Mouse (Mus musculus) thymus, postnatal 0 days (tissue): ENCODE results near the gene Ecd. TPM values are rescaled to one million over a fixed set of nuclear protein-coding genes. Genes with fewer than 3 reads are reported as not detected.

ENCODE experiments used
- DNase-seq: peaks from one replicate; pipeline ENCODE4 v3.0.0-alpha.2; 2015; ENCODE audit warnings: low spot score
- polyA plus RNA-seq: library from polyadenylated mRNA; unstranded; fragments of >200 nt; fragmentation: Nextera tagmentation; extraction: Ambion mirVana; gene quantifications from 2 replicates; pipeline ENCODE4 v1.2.1, GENCODE M21; 2015

Ecd gene
- 42.5 and 43.2 TPM in 2 replicates for polyA plus RNA-seq

GRCm38 (mm10) chr14:20347991-20348541 lies at the start of gene Ecd, which contains the start of gene Fam149b:
Ecd (minus strand) TSS chr14:20348121.
Fam149b (plus strand) TSS chr14:20348162.
- peak; percentile 96 for DNase-seq

GRCm38 (mm10) chr14:20397220-20397619 lies 49.3 kb upstream of the Ecd start:
- no peak for DNase-seq

DNA sequence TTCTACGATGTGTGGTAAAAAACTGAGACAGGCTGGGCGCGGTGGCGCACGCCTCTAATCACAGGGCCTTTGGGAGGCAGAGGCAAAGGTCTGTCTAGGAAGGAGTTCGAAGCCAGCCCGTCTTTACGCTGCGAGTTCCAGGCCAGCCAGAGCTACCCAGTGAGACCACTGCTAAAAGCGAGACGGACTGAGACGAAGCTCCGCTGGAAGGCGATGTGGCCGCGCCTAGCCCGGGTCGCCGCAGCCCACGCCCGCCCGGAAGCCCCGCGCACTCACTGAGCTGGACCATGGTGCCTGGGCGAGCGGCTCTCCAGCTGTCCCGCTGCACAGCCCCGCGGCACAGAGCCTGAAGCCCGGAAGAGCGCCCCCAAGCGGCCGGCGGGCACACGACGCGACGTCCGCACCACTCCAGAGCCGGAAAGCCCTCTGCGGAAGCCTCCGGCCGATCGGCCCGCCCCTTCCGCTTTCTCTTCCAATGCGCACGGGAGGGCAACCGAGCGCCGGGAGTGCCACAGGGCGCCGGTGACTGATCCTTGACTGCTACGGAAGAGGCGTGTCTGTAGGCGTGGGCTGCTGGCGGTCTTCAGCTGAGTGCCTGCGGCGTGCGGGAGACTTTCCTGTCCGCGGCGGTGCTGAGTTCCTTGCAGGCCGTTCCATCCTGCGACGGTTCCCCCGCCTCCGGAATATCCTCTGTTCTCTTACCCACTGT lies 45.4 kb upstream of the Ecd start, which contains the start of gene Mrps16:
TSS of gene Mrps16 (minus strand) at position 430 of the 709 bp plus-strand sequence.
- DNase-seq, result peak; percentile 98

DNA sequence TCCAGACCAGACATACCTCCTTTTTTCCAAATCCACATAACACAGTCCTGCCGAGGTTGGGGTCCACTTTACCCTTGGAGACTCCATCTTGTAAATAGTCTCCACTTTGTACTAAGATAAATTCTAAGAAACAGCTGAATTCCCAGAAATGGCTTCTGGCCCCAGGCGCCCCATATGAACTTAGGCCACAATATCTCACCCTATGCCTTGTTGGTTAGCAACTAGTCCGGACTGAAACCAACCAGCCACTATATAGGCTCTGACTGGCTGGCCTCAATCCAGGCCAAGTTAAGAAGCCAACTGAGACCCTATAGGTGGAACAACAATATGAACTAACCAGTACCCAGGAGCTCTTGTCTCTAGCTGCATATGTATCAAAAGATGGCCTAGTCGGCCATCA lies 44.4 kb upstream of the Ecd start:
- no peak for DNase-seq

DNA sequence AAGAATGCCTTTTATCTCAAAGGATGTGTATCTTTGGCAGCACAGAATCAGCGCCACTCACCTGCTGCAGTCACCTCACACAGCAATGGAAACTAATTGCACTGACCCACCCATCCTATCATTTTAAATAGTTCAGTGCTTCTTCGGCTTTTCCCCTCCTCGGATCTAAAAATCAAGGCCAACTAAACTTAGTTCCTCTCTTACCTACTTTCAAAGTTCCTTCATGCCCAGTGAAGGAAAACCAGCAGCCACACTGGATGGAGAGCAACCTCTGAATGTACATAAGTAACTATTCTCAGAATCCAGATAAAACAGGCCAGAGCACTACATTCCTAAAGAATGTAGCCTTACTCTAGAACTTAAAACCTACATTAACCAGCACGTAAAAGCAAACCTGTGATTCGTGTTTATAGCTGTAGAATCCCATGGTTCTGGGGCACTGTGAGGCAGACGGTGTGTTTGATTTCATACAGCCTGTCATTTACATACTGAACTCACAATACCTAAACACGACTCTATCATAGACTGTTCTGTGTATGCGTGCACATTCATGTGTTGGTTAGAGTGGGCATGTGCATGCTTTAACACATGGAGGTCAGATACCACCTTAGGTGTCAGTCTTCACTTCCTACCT lies 41.6 kb upstream of the Ecd start:
- no peak for DNase-seq

GRCm38 (mm10) chr14:20388441-20389129 lies 40.7 kb upstream of the Ecd start, which contains the start of gene Dnajc9:
Dnajc9 (minus strand) TSS chr14:20388910.
- peak; percentile 94 for DNase-seq

- DNase-seq, result peak; percentile 33
Measured at GRCm38 (mm10) chr14:20379753-20380430, 32.0 kb upstream of the Ecd start.

DNA sequence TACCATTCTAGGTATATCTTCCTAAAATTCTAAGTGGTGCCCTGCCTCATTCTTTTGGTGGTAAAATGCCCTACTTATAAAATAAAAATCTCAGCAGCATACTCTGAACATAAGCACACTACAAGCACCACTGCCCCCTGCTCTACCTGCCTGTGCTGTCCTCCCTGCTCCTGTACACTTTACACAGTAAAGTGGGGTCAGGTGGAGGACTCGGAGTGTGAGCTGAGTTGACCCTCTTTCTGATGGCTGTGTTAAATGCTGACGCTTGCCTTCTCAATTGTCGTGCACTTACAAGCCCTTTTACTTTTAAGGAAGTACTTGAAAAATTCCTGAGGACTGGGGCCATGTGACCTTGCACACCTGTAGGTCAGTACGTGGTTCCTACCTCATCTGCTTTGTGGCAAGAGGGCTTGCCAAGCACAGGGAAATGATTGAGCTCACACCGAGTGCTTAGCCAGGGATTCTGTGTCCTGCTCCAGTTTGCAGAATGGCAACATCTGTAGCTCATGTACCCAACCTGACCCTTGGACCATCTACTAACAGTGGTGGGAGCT lies 31.2 kb upstream of the Ecd start:
- no peak for DNase-seq

DNA sequence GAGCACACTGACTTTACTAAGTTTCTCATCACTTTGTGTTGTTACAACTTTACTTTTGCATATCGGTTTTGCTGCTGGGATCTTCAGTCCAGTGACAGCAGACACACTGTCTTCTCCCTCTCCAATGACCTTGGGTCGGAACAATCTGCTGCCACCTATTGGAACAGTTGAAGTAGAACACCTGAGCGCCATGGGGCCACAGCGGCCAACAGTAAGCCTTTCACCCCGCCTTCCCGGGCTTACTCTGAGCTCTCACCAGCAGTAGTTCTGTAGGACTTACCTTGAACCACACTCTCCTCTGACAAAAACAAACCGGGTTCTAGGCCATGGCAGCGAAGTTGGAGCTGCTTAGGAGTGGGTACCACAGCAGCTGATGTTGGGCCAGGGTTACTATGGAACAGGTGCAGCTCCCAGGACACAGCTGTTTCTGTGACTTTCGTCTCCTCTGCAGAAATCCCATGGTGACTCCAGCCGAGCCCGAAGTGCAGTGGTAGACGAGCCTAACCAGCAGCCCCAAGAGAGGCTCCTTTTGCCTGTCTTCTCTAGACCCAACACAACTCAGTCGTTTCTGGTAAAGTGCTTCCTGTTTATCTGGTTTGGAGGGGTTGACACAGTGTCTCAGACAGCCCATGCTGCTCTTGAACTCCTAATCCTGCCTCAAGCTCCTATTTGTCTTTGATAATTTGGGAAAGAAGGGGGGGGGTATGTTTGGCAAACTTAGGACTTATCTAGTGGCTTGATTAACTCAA lies 30.6 kb upstream of the Ecd start:
- peak; percentile 82 for DNase-seq

DNA sequence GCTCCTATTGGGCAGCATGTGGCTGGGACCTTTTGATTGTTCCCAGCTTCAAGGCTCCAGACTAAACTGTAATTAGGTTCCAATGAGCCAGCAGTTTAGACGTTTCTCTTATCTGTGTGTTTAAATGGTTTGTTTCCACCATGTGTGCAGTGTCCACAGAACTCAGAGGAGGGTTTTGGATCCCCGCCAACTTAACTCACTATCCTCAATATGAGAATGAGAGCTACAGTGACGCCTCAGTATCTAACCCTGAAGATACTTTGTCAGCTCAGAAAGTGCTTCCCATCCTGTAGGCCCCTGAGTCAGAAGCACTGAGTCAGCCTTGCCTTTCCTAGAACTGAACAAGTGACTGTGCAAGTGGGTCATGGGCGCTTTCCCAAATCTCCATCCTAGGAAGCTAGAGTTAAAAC lies 29.2 kb upstream of the Ecd start:
- no peak for DNase-seq

- DNase-seq, result no peak
Measured at GRCm38 (mm10) chr14:20371854-20372253, 23.9 kb upstream of the Ecd start.

DNA sequence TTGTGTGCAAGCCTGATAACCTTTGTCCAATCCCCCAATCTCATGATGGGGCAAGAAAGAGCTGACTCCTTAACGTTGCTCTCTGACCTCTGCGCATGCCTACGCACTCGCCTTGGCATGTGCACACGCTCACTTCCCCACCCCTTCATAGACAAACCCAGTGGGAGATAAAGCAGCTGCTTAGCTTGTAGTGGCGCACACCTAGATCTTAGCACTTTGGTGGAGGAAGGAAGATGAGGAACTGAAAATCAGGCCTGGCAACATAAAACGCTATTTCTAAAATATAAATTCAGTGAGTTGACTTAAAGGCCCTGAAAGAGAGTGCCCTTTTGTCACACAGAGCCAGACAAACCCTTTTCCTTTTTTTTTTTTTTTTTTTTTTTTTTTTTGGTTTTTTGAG lies 22.9 kb upstream of the Ecd start:
- DNase-seq, result no peak

GRCm38 (mm10) chr14:20368271-20368670 lies 20.4 kb upstream of the Ecd start:
- no peak for DNase-seq

DNA sequence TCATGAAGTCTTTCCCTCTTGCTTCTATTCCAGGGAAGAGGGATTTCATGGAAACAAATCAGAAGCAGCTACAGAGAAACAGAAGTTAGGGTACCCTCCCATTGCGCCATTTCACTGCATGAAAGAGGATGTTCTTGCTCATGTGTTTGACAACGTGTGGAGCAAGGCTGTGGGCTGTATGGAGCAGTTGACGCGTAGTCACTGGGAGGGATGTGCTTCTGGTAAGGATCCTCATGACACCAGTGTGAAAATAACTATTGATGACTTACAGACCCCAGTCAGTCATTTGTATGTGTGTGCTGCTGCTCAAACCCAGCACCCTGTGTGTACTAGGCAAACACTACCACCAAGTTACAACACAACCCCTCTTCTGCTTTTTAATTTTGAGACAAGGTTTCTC lies 15.3 kb upstream of the Ecd start:
- DNase-seq, result no peak

DNA sequence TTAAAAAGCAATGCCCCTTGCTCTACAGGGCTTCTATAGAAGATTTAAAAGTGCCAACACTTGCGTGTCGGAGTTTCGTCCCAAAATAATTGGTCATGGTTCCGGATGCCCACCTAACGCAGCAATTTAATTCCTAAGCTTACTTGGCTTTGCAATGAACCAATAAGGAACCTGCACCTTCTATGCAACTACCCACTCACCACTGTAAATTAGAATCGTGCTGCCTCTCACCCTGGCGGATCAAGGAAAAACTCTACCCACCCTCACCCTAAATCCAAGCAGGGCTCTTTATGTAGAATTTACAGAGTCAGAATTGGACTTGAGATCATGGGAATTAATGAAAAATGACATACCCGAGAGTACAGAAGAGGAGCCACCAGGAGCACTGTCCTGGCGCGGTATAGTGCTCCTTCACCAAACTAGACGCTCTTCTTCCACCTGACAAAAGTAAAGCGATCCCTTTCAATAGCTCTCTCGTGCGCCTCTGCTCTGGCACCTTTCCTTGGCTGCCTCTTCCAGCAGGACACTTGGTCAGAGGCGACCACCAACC lies 405 bp downstream of the Ecd start:
- no peak for DNase-seq

GRCm38 (mm10) chr14:20345885-20346284 lies 2.0 kb downstream of the Ecd start:
- DNase-seq, result no peak

GRCm38 (mm10) chr14:20340866-20341265 lies 7.1 kb downstream of the Ecd start:
- DNase-seq, result no peak

DNA sequence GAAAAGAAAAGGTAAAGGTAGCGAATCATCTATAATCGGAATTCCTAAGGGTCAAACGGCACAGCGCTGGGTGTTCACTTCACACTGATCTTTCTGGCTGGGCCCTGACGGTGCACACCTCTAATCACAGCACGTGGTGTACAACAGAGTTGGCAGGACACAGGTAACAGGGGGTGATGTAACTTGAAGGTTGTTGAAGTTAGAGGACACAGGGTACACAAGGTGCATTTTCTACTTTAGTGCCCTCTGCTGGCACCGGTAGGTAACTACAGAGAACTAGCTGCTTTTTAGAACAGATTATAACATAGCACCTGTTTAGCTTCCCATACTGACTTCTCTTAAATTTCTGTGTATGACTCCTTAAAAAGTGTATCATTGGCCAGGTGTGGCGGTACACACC lies 7.8 kb downstream of the Ecd start:
- DNase-seq, result peak; percentile 56

DNA sequence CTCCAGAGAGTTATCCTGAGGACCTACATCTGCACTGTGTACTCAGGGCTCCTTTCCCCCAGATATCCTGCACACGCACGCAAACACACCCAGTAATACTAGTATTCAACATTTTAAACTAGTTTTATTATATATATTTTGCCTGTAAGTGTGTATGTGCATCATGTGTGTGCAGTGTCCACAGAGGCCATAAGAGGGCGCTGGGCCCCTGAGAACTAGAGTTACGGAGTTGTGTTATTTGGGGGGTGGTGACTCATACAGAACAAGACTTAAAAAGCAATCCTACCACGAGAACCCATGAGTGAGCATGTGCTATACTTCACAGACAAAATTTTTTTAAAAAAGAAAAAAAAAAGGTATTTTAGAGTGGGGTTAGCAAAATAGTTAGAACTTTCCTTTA lies 8.5 kb downstream of the Ecd start:
- DNase-seq, result no peak

- DNase-seq, result no peak
Measured at GRCm38 (mm10) chr14:20331316-20331715, 16.6 kb downstream of the Ecd start.
